Mouse (Mus musculus) adrenal gland (tissue): Measurements from ENCODE around the gene Spag9.

Experiments used
- intact Hi-C: fragments of 180-260 bp; cut with DNase I; formaldehyde crosslinking; loops from one replicate; pipeline ENCODE4 v1.15.1; 2025
- long read RNA-seq, 2 experiments: library from polyadenylated mRNA; unstranded; transcript quantifications; one replicate each; pipeline ENCODE4 v2.0.0; 2020; ENCODE audit warnings: borderline replicate concordance in 1 of 2; ENCODE audit not compliant: insufficient replicate concordance in 1 of 2

The Spag9 gene
- long read RNA-seq, experiment 1, partial matches to known transcripts = 2 of 7 reads
- long read RNA-seq, experiment 1, other reads (novel, unspliced or antisense) = 5 of 7 reads
- long read RNA-seq, experiment 2, partial matches to known transcripts = 8 of 16 reads
- long read RNA-seq, experiment 2, other reads (novel, unspliced or antisense) = 8 of 16 reads

- intact Hi-C loops = no loop called here
Observed at GRCm38 (mm10) chr11:93995720-93996305, at the start of gene Spag9. TSS of gene Spag9 (plus strand) at chr11:93996091.

DNA sequence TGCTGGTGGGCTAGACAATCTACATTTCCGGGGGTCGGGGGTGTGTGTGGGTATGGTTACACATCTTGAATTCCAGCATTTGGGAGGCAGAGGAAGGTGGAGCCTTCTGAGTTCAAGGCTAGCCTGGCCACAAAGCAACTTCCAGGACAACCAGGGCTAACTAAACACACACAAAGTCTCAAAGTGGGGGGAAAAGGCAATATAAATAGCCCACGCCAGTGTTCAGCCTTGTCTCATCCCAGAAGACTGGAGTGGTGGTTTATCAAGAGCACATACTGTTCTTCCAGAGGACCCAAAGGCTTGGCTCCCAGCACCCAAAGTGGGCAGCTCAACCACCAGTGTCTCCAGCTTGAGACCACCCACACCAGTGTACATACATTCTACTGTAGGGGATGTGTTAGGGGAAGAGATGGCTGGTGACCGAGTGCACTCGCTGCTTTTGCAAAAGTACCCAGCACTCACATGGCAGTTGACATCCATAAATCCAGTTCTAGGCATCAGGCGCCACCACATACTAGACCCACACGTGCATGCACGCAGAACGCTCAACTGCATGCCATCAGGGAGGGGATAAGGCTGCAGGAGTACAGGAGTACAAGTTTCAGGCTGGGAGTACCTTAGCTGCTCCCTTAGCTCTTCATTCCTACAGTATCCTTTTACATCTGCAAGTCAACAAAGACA, 46.9 kb upstream of the Spag9 start:
- intact Hi-C loops = no loop called here

DNA sequence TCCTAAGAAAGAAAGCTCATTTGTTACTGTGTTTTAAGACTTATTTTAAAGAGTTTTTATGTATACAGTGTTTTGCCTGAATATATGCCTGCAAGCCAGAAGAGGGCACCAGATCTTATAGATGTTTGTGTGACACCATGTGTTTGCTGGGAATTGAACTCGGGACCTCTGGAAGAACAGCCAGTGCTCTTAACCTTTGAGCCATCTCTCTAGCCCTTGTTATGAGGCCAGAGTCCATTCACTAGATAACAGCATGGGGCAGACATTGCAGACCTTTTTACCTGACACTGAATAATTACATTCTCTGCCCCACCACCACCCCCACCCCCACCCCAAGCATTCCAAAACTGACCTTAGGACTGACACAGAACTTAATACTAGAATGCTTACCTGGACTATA, 45.8 kb upstream of the Spag9 start:
- intact Hi-C loops = no loop called here

- intact Hi-C loops = no loop called here
Observed at GRCm38 (mm10) chr11:93952376-93952775, 43.5 kb upstream of the Spag9 start.

- intact Hi-C loops = no loop called here
Observed at GRCm38 (mm10) chr11:93954738-93955255, 41.1 kb upstream of the Spag9 start.

DNA sequence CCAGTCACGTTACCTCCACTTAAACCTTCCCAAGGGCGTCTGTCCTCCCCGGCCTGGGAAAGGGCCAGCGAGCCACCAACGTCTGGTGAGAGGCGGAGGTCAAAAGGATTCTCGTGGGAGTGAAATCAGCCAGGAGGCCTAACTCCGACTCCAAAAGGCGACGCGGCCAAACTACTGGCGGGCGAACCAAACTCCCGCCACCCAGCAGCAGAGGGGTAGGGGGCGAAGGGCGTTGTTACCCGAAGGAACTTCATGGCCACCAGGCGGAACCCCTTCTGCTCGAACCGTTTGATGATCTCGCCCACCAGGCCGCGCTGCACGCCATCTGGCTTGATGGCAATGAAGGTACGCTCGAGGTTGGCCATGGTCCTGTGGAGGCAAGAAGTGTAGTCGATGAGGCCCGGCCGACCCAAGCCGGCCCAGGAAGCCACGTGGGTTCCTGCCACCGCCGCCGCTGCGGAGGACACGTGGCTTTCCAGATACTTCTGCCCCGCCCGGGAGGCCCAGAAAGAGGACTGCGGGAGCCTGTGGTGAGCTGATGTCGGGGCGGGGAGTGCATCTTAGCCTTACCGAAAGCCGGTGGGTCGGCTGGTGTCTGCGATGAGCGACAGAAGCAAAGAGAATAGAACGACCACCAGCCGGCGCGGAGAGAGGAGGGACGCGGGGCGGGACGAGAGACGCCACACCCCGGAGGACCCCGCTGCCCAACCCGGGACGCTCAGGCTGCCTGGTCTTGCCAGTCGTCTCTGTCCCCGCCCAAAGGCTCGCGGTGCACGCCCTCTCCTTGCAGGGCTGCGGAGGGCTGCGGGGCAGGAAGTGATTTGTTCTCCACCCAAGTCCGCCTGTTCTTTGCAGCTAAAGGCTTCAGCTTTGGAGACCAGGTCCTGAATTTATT, 40.4 kb upstream of the Spag9 start:
- intact Hi-C loops = no loop called here

- intact Hi-C loops = no loop called here
Observed at GRCm38 (mm10) chr11:93956159-93956558, 39.7 kb upstream of the Spag9 start, which contains the start of gene Nme2. TSS of gene Nme2 (minus strand) at chr11:93956259.

DNA sequence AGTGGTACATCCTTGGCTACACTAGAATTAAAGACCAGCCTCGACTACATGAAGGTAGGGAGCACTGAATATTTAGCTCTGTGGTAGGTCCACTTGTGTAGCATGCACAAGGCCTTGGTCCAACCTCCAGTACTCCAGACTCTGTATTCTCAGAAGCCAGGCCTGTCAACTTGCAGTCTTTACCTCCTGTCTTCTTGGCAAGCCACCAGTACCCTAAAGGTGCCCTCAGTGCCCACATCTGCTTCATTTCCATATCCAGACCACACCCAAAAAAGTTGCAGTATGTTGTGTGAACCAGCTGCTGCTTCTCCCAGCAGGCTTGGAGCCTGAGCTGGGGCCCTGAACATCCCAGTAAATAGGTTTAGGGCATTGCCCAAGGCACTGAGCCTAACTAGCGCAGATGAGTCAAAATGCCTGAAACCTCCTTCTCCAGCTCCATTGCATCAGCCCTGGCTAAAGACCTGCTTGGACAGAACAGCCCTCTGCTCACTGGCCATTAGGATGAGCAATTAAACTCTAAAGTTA, 38.8 kb upstream of the Spag9 start:
- intact Hi-C loops = no loop called here

GRCm38 (mm10) chr11:93957746-93958145, 38.1 kb upstream of the Spag9 start:
- intact Hi-C loops = no loop called here

GRCm38 (mm10) chr11:93961482-93961881, 34.4 kb upstream of the Spag9 start:
- intact Hi-C loops = no loop called here

DNA sequence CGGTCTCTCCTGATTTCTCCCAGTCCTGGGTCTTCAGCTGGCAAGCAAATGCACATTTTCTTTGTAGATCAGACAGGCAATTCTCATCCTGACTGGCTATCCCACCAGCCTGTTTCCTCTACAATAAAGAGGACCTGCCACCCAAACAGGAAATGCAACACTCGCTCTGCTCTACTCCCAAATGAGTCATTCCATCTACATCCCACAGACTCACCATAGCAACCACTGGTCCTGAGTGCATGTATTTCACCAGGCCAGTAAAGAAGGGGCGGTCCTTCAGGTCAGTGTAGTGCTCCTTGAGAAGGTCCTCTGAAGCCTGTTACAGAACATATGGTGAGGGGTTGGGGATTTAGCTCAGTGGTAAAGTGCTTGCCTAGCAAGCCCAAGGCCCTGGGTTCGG, 32.9 kb upstream of the Spag9 start:
- intact Hi-C loops = no loop called here

GRCm38 (mm10) chr11:93965391-93965790, 30.5 kb upstream of the Spag9 start:
- intact Hi-C loops = no loop called here

- intact Hi-C loops = no loop called here
Observed at GRCm38 (mm10) chr11:93967381-93967780, 28.5 kb upstream of the Spag9 start.

DNA sequence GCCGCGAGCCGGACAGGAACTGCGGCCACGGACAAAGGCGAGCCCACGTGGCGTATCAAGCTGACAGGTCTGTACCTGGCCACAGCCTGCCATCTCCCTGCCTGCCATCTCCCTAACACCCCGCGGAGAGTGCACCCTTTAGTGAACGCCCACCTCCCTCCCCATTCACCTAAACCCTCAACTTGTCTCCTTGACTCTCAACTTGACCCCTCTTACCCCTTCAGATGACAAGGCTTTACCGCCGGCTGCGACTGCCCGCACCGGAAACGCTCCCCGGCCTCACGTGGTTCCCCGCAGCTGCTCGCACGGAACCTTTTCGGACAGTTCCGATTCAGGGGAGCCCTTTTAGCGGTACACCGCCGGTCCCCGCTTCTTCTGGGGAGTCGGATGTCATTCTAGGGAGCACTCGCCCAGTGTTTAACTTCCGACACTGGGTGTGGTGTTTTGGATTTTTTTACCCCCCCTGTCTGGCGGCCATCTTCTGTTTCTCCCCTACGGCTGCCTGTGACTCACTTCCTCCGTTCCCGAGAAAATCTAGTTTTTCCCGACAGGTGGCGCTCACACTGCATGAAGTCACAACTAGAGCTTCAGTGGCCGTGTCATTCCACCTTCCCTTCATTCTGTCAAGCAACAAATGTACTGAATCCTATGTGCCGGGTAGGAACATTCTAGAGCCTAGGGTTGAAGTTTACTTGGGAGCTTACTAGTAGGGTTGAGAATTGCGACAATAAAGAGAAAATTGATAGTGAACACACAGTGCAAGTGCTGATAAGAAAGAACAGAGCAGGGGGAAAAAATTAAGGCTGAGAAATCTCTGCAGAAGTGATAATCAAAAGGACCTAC, 27.7 kb upstream of the Spag9 start, which contains the start of the genes Gm20390 and Nme1:
Gm20390 (minus strand) TSS at position 289 of the 843 bp plus-strand sequence.
Nme1 (minus strand) TSS at position 517 of the 843 bp plus-strand sequence.
- intact Hi-C loops = loop anchor here (2.0 kb wide), 1 partner anchor 121 kb away; no protein-coding TSS in a partner anchor

- intact Hi-C loops = loop anchor here (2.0 kb wide), 1 partner anchor 120 kb away; no protein-coding TSS in a partner anchor
Observed at GRCm38 (mm10) chr11:93968848-93969128, 27.1 kb upstream of the Spag9 start.

DNA sequence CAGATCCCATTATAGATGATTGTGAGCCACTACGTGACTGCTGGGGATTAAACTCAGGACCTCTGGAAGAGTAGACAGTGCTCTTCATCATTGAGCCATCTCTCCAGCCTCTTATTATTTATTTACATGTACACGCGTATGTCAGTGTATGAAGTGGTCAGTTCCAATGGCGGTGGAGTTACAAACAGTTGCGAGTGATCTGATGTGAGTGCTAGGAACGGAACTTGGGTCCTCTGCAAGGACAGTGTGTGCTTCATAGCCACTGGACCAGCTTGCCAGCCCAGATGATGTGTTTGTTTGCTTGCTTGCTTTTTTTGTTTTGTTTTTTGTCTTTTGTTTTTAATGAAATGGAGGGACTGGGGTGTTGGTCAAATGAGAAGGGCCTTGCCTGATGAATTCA, 26.7 kb upstream of the Spag9 start:
- intact Hi-C loops = loop anchor here (2.0 kb wide), 1 partner anchor 120 kb away; no protein-coding TSS in a partner anchor

GRCm38 (mm10) chr11:93969799-93970198, 26.1 kb upstream of the Spag9 start:
- intact Hi-C loops = loop anchor here (2.0 kb wide), 1 partner anchor 119 kb away; no protein-coding TSS in a partner anchor

GRCm38 (mm10) chr11:93972951-93973350, 22.9 kb upstream of the Spag9 start:
- intact Hi-C loops = no loop called here

DNA sequence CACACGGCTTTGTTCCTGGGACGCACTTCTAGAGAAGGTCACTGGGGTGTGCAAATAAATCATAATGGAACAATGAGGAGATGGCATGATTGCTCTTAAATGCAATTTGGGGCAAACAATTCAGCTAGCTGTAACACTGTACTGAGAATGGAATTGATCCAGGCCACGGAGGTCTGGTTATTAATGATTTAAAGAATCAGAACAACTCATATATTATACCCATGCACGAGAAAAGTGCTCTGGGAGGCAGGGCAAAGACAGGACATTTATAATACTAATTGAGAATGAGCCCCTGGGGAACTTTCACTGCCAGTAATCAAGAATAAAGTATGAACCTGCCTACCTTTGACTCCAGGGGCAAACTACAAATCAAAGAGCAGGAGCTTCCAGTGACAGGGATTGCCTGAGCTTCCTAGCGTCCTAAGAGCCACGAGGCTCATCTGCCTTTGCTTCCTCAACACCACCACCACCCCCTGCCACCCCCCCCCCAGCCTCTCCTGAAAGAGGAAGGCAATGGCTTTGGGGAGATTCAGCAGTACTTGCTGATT, 16.3 kb upstream of the Spag9 start:
- intact Hi-C loops = no loop called here

DNA sequence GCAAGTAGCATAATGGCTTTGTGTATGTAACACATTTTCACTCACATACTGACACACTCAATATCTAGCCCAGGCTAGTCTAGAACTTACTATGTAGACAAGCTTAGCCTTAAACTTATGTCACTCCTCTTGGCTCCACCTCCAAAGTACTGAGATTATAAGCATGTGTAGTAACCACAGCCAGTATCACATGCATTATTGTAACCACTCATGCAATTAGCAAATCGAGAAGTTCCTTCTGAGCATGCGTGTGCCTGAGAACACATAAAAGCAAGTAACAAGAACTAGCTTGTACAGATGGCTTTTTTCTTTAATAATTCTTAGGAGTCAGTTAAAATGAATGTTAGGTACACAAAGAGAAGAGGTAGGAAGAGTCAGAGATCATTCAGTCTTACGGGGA, 11.3 kb upstream of the Spag9 start:
- intact Hi-C loops = no loop called here
